Mouse (Mus musculus): ENCODE results near the gene Psme2. TPM values are rescaled to one million over a fixed set of nuclear protein-coding genes. Genes with fewer than 3 reads are reported as not detected.

Psme2 gene
- polyA plus RNA-seq, 1 experiment from 2014 or later = 222 TPM

GRCm38 (mm10) chr14:55603271-55603632 is 12.3 kb upstream of the Psme2 start, which contains the start of gene Irf9:
TSS of gene Irf9 (plus strand) at chr14:55603571.
- no peak within 1 kb of the TSS for H3K4me3 ChIP-seq (ENCODE audit: low read depth, low read length)
- H3K36me3 ChIP-seq (ENCODE audit: control insufficient read depth, insufficient read depth, low read length) = 0 out of 2 replicates have a peak, but pooled peaks cover 5% of the 10 kb centered on the region
- H3K4me1 ChIP-seq (replicated peaks; ENCODE audit: control insufficient read depth, insufficient read depth, low read length) = no peaks in the 10 kb centered on the region
- DNase-seq (ENCODE audit: low spot score) (no peak), ATAC-seq (ENCODE audit: low FRiP score) (no peak)
- peak within 1 kb of the TSS; percentile 31; the same call in 1 of the 2 replicates for H3K9ac ChIP-seq (ENCODE audit: low read depth, low read length)
- H3K27me3 ChIP-seq (ENCODE audit: control insufficient read depth, insufficient read depth, low read length) = no peaks in the 10 kb centered on the region
- H3K4me2 ChIP-seq (replicated peaks; ENCODE audit: low read depth, low read length) = no peak within 1 kb of the TSS; the same call in 1 of the 2 replicates
- no peaks in the 10 kb centered on the region for H3K9me3 ChIP-seq (ENCODE audit: control insufficient read depth, low read length)
- WGBS = 82% methylated on average over 7 of the region's 7 CpGs
- no peak within 1 kb of the TSS for H3K27ac ChIP-seq (ENCODE audit: low read depth, low read length)

- 0 out of 2 replicates have a peak, but pooled peaks cover 4% of the 10 kb centered on the region for H3K36me3 ChIP-seq (ENCODE audit: control insufficient read depth, insufficient read depth, low read length)
- no peak overlapping the region for H3K4me3 ChIP-seq (ENCODE audit: low read depth, low read length)
- H3K9ac ChIP-seq (ENCODE audit: low read depth, low read length) = no peak overlapping the region
- no peak overlapping the region for H3K4me2 ChIP-seq (replicated peaks; ENCODE audit: low read depth, low read length)
- no peaks in the 10 kb centered on the region for H3K4me1 ChIP-seq (replicated peaks; ENCODE audit: control insufficient read depth, insufficient read depth, low read length)
- no peak for DNase-seq (ENCODE audit: low spot score)
- WGBS = 95% methylated on average over 21 of the region's 21 CpGs
- H3K9me3 ChIP-seq (ENCODE audit: control insufficient read depth, low read length) = no peaks in the 10 kb centered on the region
- no peaks in the 10 kb centered on the region for H3K27me3 ChIP-seq (ENCODE audit: control insufficient read depth, insufficient read depth, low read length)
- no peak overlapping the region for H3K27ac ChIP-seq (ENCODE audit: low read depth, low read length)
- no peak for ATAC-seq (ENCODE audit: low FRiP score)
Measured at GRCm38 (mm10) chr14:55598521-55599390, 7.8 kb upstream of the Psme2 start.

- Histone ChIP-seq H3K27me3 (ENCODE audit: control insufficient read depth, insufficient read depth, low read length) (no peaks in the 10 kb centered on the region), H3K4me3 (ENCODE audit: low read depth, low read length) (no peak overlapping the region), H3K4me1 (replicated peaks; ENCODE audit: control insufficient read depth, insufficient read depth, low read length) (peaks cover 3% of the 10 kb centered on the region; the same call in 1 of the 2 replicates), H3K9me3 (ENCODE audit: control insufficient read depth, low read length) (no peaks in the 10 kb centered on the region), H3K36me3 (ENCODE audit: control insufficient read depth, insufficient read depth, low read length) (0 out of 2 replicates have a peak, but pooled peaks cover 4% of the 10 kb centered on the region), H3K27ac (ENCODE audit: low read depth, low read length) (no peak overlapping the region), H3K9ac (ENCODE audit: low read depth, low read length) (no peak overlapping the region), H3K4me2 (replicated peaks; ENCODE audit: low read depth, low read length) (no peak overlapping the region)
- no peak for ATAC-seq (ENCODE audit: low FRiP score)
- DNase-seq (ENCODE audit: low spot score) = no peak
- 75% methylated on average over 13 of the region's 13 CpGs for WGBS
Measured at GRCm38 (mm10) chr14:55596036-55596690, 5.2 kb upstream of the Psme2 start.

- Histone ChIP-seq H3K36me3 (ENCODE audit: control insufficient read depth, insufficient read depth, low read length) (0 out of 2 replicates have a peak, but pooled peaks cover 2% of the 10 kb centered on the region), H3K9me3 (ENCODE audit: control insufficient read depth, low read length) (no peaks in the 10 kb centered on the region), H3K27me3 (ENCODE audit: control insufficient read depth, insufficient read depth, low read length) (no peaks in the 10 kb centered on the region), H3K27ac (ENCODE audit: low read depth, low read length) (peak overlapping the region; percentile 68), H3K4me1 (replicated peaks; ENCODE audit: control insufficient read depth, insufficient read depth, low read length) (peaks cover 7% of the 10 kb centered on the region; the same call in 1 of the 2 replicates), H3K4me2 (replicated peaks; ENCODE audit: low read depth, low read length) (peak overlapping the region; percentile 94), H3K4me3 (ENCODE audit: low read depth, low read length) (peak overlapping the region; percentile 82), H3K9ac (ENCODE audit: low read depth, low read length) (peak overlapping the region; percentile 78)
- 7% methylated on average over 16 of the region's 16 CpGs for WGBS
- ATAC-seq (ENCODE audit: low FRiP score) (no peak), DNase-seq (ENCODE audit: low spot score) (no peak)
Measured at GRCm38 (mm10) chr14:55592226-55592625, 1.3 kb upstream of the Psme2 start.

GRCm38 (mm10) chr14:55591331-55591891 is 498 bp upstream of the Psme2 start, which contains the start of gene Rnf31:
TSS of gene Rnf31 (plus strand) at chr14:55591708.
- no peaks in the 10 kb centered on the region for H3K9me3 ChIP-seq (ENCODE audit: control insufficient read depth, low read length)
- peak within 1 kb of the TSS; percentile 94 for H3K4me2 ChIP-seq (replicated peaks; ENCODE audit: low read depth, low read length)
- H3K4me3 ChIP-seq (ENCODE audit: low read depth, low read length) = peak within 1 kb of the TSS; percentile 82
- 0 out of 2 replicates have a peak, but pooled peaks cover 2% of the 10 kb centered on the region for H3K36me3 ChIP-seq (ENCODE audit: control insufficient read depth, insufficient read depth, low read length)
- DNase-seq (ENCODE audit: low spot score) (peak; percentile 87), ATAC-seq (ENCODE audit: low FRiP score) (peak; percentile 89)
- H3K9ac ChIP-seq (ENCODE audit: low read depth, low read length) = peak within 1 kb of the TSS; percentile 78
- peaks cover 7% of the 10 kb centered on the region; the same call in 1 of the 2 replicates for H3K4me1 ChIP-seq (replicated peaks; ENCODE audit: control insufficient read depth, insufficient read depth, low read length)
- H3K27ac ChIP-seq (ENCODE audit: low read depth, low read length) = peak within 1 kb of the TSS; percentile 68
- under 1% methylated on average over 33 of the region's 33 CpGs for WGBS
- H3K27me3 ChIP-seq (ENCODE audit: control insufficient read depth, insufficient read depth, low read length) = no peaks in the 10 kb centered on the region

- Histone ChIP-seq H3K4me2 (replicated peaks; ENCODE audit: low read depth, low read length) (peak overlapping the region; percentile 94), H3K4me1 (replicated peaks; ENCODE audit: control insufficient read depth, insufficient read depth, low read length) (peaks cover 7% of the 10 kb centered on the region; the same call in 1 of the 2 replicates)
- WGBS = 88% methylated on average over 11 of the region's 11 CpGs
Measured at GRCm38 (mm10) chr14:55589771-55590448, 1.0 kb downstream of the Psme2 start.

GRCm38 (mm10) chr14:55589271-55589670 is 1.6 kb downstream of the Psme2 start:
- H3K4me3 ChIP-seq (ENCODE audit: low read depth, low read length) = no peak overlapping the region
- no peak overlapping the region for H3K27ac ChIP-seq (ENCODE audit: low read depth, low read length)
- H3K9ac ChIP-seq (ENCODE audit: low read depth, low read length) = no peak overlapping the region
- H3K9me3 ChIP-seq (ENCODE audit: control insufficient read depth, low read length) = no peaks in the 10 kb centered on the region
- 84% methylated on average over 5 of the region's 5 CpGs for WGBS
- H3K4me1 ChIP-seq (replicated peaks; ENCODE audit: control insufficient read depth, insufficient read depth, low read length) = peaks cover 7% of the 10 kb centered on the region; the same call in 1 of the 2 replicates
- H3K27me3 ChIP-seq (ENCODE audit: control insufficient read depth, insufficient read depth, low read length) = no peaks in the 10 kb centered on the region
- DNase-seq (ENCODE audit: low spot score) (no peak), ATAC-seq (ENCODE audit: low FRiP score) (no peak)
- no peak overlapping the region for H3K4me2 ChIP-seq (replicated peaks; ENCODE audit: low read depth, low read length)
- no peaks in the 10 kb centered on the region for H3K36me3 ChIP-seq (ENCODE audit: control insufficient read depth, insufficient read depth, low read length)

More at GRCm38 (mm10) chr14:55589771-55590448, 1.0 kb downstream of the Psme2 start:
- Histone ChIP-seq H3K9ac (ENCODE audit: low read depth, low read length) (peak overlapping the region; percentile 78; the same call in 1 of the 2 replicates), H3K27ac (ENCODE audit: low read depth, low read length) (no peak overlapping the region), H3K36me3 (ENCODE audit: control insufficient read depth, insufficient read depth, low read length) (no peaks in the 10 kb centered on the region), H3K4me3 (ENCODE audit: low read depth, low read length) (peak overlapping the region; percentile 82), H3K9me3 (ENCODE audit: control insufficient read depth, low read length) (no peaks in the 10 kb centered on the region), H3K27me3 (ENCODE audit: control insufficient read depth, insufficient read depth, low read length) (no peaks in the 10 kb centered on the region)
- ATAC-seq (ENCODE audit: low FRiP score) = no peak
- no peak for DNase-seq (ENCODE audit: low spot score)

- Histone ChIP-seq H3K27ac (ENCODE audit: low read depth, low read length) (no peak overlapping the region), H3K4me2 (replicated peaks; ENCODE audit: low read depth, low read length) (no peak overlapping the region), H3K9me3 (ENCODE audit: control insufficient read depth, low read length) (no peaks in the 10 kb centered on the region), H3K36me3 (ENCODE audit: control insufficient read depth, insufficient read depth, low read length) (no peaks in the 10 kb centered on the region), H3K4me3 (ENCODE audit: low read depth, low read length) (no peak overlapping the region), H3K27me3 (ENCODE audit: control insufficient read depth, insufficient read depth, low read length) (no peaks in the 10 kb centered on the region), H3K9ac (ENCODE audit: low read depth, low read length) (no peak overlapping the region), H3K4me1 (replicated peaks; ENCODE audit: control insufficient read depth, insufficient read depth, low read length) (peaks cover 4% of the 10 kb centered on the region; the same call in 1 of the 2 replicates)
- DNase-seq (ENCODE audit: low spot score) (no peak), ATAC-seq (ENCODE audit: low FRiP score) (no peak)
- 92% methylated on average over 2 of the region's 2 CpGs for WGBS
Measured at GRCm38 (mm10) chr14:55586149-55586548, 4.8 kb downstream of the Psme2 start.

All from hindbrain, embryonic 11.5 days (tissue).